32 mouse cellular contexts compared by ENCODE assay signal in the genomic region with DNA sequence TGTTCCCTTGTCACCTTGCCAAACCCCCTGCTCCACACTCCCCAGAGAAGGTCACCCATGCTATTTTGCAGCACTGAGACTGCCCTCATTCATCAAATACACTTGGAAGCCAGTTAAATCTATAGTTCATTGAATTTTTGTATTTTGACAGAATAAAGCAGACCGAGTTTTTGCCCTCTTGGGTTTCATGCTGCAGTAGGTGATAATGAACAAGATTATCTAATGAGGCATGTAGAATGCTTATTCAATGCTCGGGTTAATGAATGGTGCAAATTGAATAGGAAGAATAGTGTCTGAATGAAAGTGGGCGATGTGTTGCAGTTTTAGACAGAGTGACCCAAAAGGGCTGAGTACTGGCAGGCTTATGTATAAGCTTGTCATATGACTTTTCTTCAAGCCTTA. TPM values are rescaled to one million over a fixed set of nuclear protein-coding genes. Genes with fewer than 3 reads are reported as not detected.
DNase-seq lines count a peak whose midpoint lies in the region; ATAC-seq lines count a peak whose summit lies in the region.
"Had no signal": no experiment of that assay in that cellular context is flagged by ENCODE, and none has a peak within 500 bp of the region (broad histone marks: within the 10 kb centered on the region; RNA-seq: fewer than 3 reads in every experiment).

No protein-coding gene starts in this region.

- ATAC-seq in hindbrain, embryonic 12.5 days (ENCODE audit: low FRiP score): peak; percentile 84
- ATAC-seq in hindbrain, embryonic 14.5 days (ENCODE audit: low FRiP score): peak; percentile 66; the same call in 1 of the 2 replicates
- no peak for ATAC-seq in megakaryocyte, adult 5-6 weeks (ENCODE audit: poor library complexity, severe bottlenecking)
- ATAC-seq: intestine, embryonic 15.5 days; lung, postnatal 0 days; midbrain, embryonic 13.5 days; Patski had no signal

- H3K4me3 ChIP-seq in hindbrain, embryonic 12.5 days: no peak overlapping the region
- H3K4me3 ChIP-seq in hindbrain, embryonic 10.5 days: no peak overlapping the region
- no peak overlapping the region for H3K4me3 ChIP-seq in hindbrain, embryonic 14.5 days (replicated peaks; ENCODE audit: low read length)
- H3K4me3 ChIP-seq: embryonic facial prominence, embryonic 12.5 days; heart, adult 2 months; heart, embryonic 13.5 days; intestine, embryonic 15.5 days; limb, embryonic 10.5 days; limb, embryonic 15.5 days; liver, embryonic 13.5 days; midbrain, embryonic 13.5 days had no signal

- H3K9me3 ChIP-seq in hindbrain, embryonic 12.5 days (replicated peaks): no peaks in the 10 kb centered on the region
- no peaks in the 10 kb centered on the region for H3K9me3 ChIP-seq in hindbrain, embryonic 10.5 days
- no peaks in the 10 kb centered on the region for H3K9me3 ChIP-seq in hindbrain, embryonic 14.5 days (ENCODE audit: control insufficient read depth, low read length)
- H3K9me3 ChIP-seq: embryonic facial prominence, embryonic 12.5 days; G1E; heart, embryonic 13.5 days; intestine, embryonic 15.5 days; limb, embryonic 10.5 days; limb, embryonic 15.5 days; liver, embryonic 13.5 days; midbrain, embryonic 13.5 days had no signal

- H3K36me3 ChIP-seq in hindbrain, embryonic 12.5 days: no peaks in the 10 kb centered on the region
- H3K36me3 ChIP-seq in hindbrain, embryonic 10.5 days: no peaks in the 10 kb centered on the region
- H3K36me3 ChIP-seq in hindbrain, embryonic 14.5 days (replicated peaks; ENCODE audit: control insufficient read depth, insufficient read depth): no peaks in the 10 kb centered on the region
- H3K36me3 ChIP-seq: embryonic facial prominence, embryonic 12.5 days; G1E; heart, embryonic 13.5 days; intestine, embryonic 15.5 days; limb, embryonic 10.5 days; limb, embryonic 15.5 days; liver, embryonic 13.5 days; midbrain, embryonic 13.5 days had no signal

- WGBS in hindbrain, embryonic 12.5 days: 30% methylated on average over 3 of the region's 3 CpGs
- 61% methylated on average over 3 of the region's 3 CpGs for WGBS in hindbrain, embryonic 10.5 days
- 26% methylated on average over 3 of the region's 3 CpGs for WGBS in hindbrain, embryonic 14.5 days

- peak; percentile 1 for DNase-seq in embryo, embryonic 10.5 days (ENCODE audit: low spot score)
- DNase-seq in embryo, embryonic 9.5 days (ENCODE audit: extremely low spot score): no peak
- DNase-seq in hindbrain, embryonic 10.5 days (ENCODE audit: low spot score): no peak
- DNase-seq in hindbrain, embryonic 14.5 days (ENCODE audit: low spot score): no peak
- no peak for DNase-seq in spleen, postnatal 36 days (ENCODE audit: low spot score in 2 of 2)
- DNase-seq: adrenal gland, postnatal 25 days; cerebellum, adult 2 months; cerebellum, postnatal 25 days; heart, adult 2 months; heart, postnatal 10 days; kidney, adult 8-10 months; kidney, postnatal 4 days; liver, embryonic 13.5 days; lung, adult 18-20 months; lung, postnatal 4 days; right cerebral cortex, postnatal 4 days; thymus, postnatal 4 days had no signal

- no peak overlapping the region for H3K4me2 ChIP-seq in hindbrain, embryonic 12.5 days (replicated peaks)
- H3K4me2 ChIP-seq in hindbrain, embryonic 14.5 days (replicated peaks): no peak overlapping the region
- H3K4me2 ChIP-seq: embryonic facial prominence, embryonic 12.5 days; heart, embryonic 13.5 days; intestine, embryonic 15.5 days; limb, embryonic 15.5 days; liver, embryonic 13.5 days; midbrain, embryonic 13.5 days had no signal

- no peaks in the 10 kb centered on the region for H3K27me3 ChIP-seq in hindbrain, embryonic 12.5 days
- no peaks in the 10 kb centered on the region for H3K27me3 ChIP-seq in hindbrain, embryonic 10.5 days (ENCODE audit: insufficient read depth, poor library complexity, severe bottlenecking)
- H3K27me3 ChIP-seq in hindbrain, embryonic 14.5 days (ENCODE audit: control insufficient read depth, insufficient read depth, low read length): no peaks in the 10 kb centered on the region
- H3K27me3 ChIP-seq: embryonic facial prominence, embryonic 12.5 days; heart, embryonic 13.5 days; intestine, embryonic 15.5 days; limb, embryonic 15.5 days; liver, embryonic 13.5 days; midbrain, embryonic 13.5 days; Patski had no signal

- H3K9ac ChIP-seq in hindbrain, embryonic 12.5 days: no peak overlapping the region
- no peak overlapping the region for H3K9ac ChIP-seq in hindbrain, embryonic 14.5 days
- H3K9ac ChIP-seq: embryonic facial prominence, embryonic 12.5 days; heart, embryonic 13.5 days; intestine, embryonic 15.5 days; limb, embryonic 15.5 days; liver, embryonic 13.5 days; midbrain, embryonic 13.5 days had no signal

- H3K4me1 ChIP-seq in hindbrain, embryonic 12.5 days: no peaks in the 10 kb centered on the region
- no peaks in the 10 kb centered on the region for H3K4me1 ChIP-seq in hindbrain, embryonic 10.5 days (replicated peaks)
- H3K4me1 ChIP-seq in hindbrain, embryonic 14.5 days (replicated peaks; ENCODE audit: control insufficient read depth, insufficient read depth, low read length): 0 out of 2 replicates have a peak, but pooled peaks cover 4% of the 10 kb centered on the region
- H3K4me1 ChIP-seq: embryonic facial prominence, embryonic 12.5 days; heart, embryonic 13.5 days; intestine, embryonic 15.5 days; limb, embryonic 10.5 days; limb, embryonic 15.5 days; liver, embryonic 13.5 days; midbrain, embryonic 13.5 days had no signal

- H3K27ac ChIP-seq in hindbrain, embryonic 12.5 days: no peak overlapping the region
- no peak overlapping the region for H3K27ac ChIP-seq in hindbrain, embryonic 10.5 days
- H3K27ac ChIP-seq in hindbrain, embryonic 14.5 days: no peak overlapping the region
- H3K27ac ChIP-seq: embryonic facial prominence, embryonic 12.5 days; heart, adult 2 months; heart, embryonic 13.5 days; intestine, embryonic 15.5 days; kidney, postnatal 0 days; limb, embryonic 10.5 days; limb, embryonic 15.5 days; liver, embryonic 13.5 days; midbrain, embryonic 13.5 days had no signal

RNA-seq across cellular contexts. Expression of a gene that starts 29.3 kb away (rescaled TPM):
- polyA plus RNA-seq in hindbrain, embryonic 12.5 days (2016; fragmentation: Nextera tagmentation; extraction: Ambion mirVana): 0.14 TPM in 1 of 2 replicates, not detected in the other
- polyA plus RNA-seq in hindbrain, embryonic 10.5 days (2016; fragmentation: Nextera tagmentation; extraction: Ambion mirVana): 0.13 TPM in 1 of 2 replicates, not detected in the other
- polyA plus RNA-seq in hindbrain, embryonic 14.5 days (2014; fragmentation: Nextera tagmentation; extraction: Ambion mirVana): not detected in 2 replicates
- 16.2 and 17.5 TPM in 2 replicates for total RNA-seq in megakaryocyte, adult 5-6 weeks (2015)
- 3.0 and 5.1 TPM in 2 replicates for total RNA-seq in megakaryocyte, adult 5-6 weeks (2017)
- total RNA-seq: adrenal gland, postnatal 25 days; gastrocnemius, adult 8-10 months had no signal
- polyA plus RNA-seq: kidney, postnatal 0 days; lung, postnatal 0 days; midbrain, embryonic 13.5 days; Patski; stomach, embryonic 14.5 days; testis, adult 2 months had no signal
